Mouse (Mus musculus) heart, postnatal 0 days (tissue): ENCODE results near the gene Nkx1-1. TPM values are rescaled to one million over a fixed set of nuclear protein-coding genes. Genes with fewer than 3 reads are reported as not detected.

Source experiments
- ATAC-seq: fragments of 200-750 bp; cut with Nextera tagmentation; 2 replicates; pipeline ENCODE4 v1.8.0; 2017; ENCODE audit warnings: low read depth, moderate number of reproducible peaks, moderate library complexity; ENCODE audit not compliant: insufficient read depth
- DNase-seq: peaks from one replicate; pipeline ENCODE4 v3.0.0-alpha.2; 2016; ENCODE audit warnings: low spot score
- H3K27ac ChIP-seq: fragments of 300-500 bp; sonication (generic); 2 replicates; pipeline ENCODE4 v1.5.1; 2014; ENCODE audit warnings: low read depth, mild to moderate bottlenecking
- H3K27me3 ChIP-seq: fragments of 300-500 bp; sonication (generic); 2 replicates; pipeline ENCODE4 v1.6.1; 2014; ENCODE audit warnings: low read length, mixed read lengths; ENCODE audit not compliant: control insufficient read depth, insufficient read depth
- H3K36me3 ChIP-seq: fragments of 300-500 bp; sonication (generic); replicated peaks from 2 replicates; pipeline ENCODE4 v1.6.1; 2014; ENCODE audit warnings: low read length, mixed read lengths; ENCODE audit not compliant: control insufficient read depth, insufficient read depth
- H3K4me1 ChIP-seq: fragments of 300-500 bp; sonication (generic); 2 replicates; pipeline ENCODE4 v1.6.1; 2014; ENCODE audit warnings: antibody characterized with exemption; ENCODE audit not compliant: control insufficient read depth, insufficient read depth
- H3K4me2 ChIP-seq: fragments of 300-500 bp; sonication (generic); 2 replicates; pipeline ENCODE4 v1.6.1; 2014; ENCODE audit warnings: low read depth, mild to moderate bottlenecking, low read length, moderate library complexity
- H3K4me3 ChIP-seq: fragments of 300-500 bp; sonication (generic); 2 replicates; pipeline ENCODE4 v1.5.1; 2014; ENCODE audit warnings: low read depth, low read length
- H3K9ac ChIP-seq: fragments of 300-500 bp; sonication (generic); replicated peaks from 2 replicates; pipeline ENCODE4 v1.6.1; 2014; ENCODE audit warnings: low read depth, low read length, mixed read lengths
- H3K9me3 ChIP-seq: fragments of 300-500 bp; sonication (generic); replicated peaks from 2 replicates; pipeline ENCODE4 v1.6.1; 2016; ENCODE audit warnings: low read length; ENCODE audit not compliant: control insufficient read depth
- CTCF ChIP-seq: IDR thresholded peaks from 2 replicates; pipeline ENCODE4 v1.5.1; 2016; ENCODE audit warnings: antibody characterized with exemption, control low read depth, low read depth
- EP300 ChIP-seq: IDR thresholded peaks from 2 replicates; pipeline ENCODE4 v1.6.1; 2016; ENCODE audit warnings: antibody characterized with exemption, low read depth
- WGBS: fragments of 180-500 bp; shearing (Covaris S2); extraction: QIAGEN DNeasy Blood & Tissue Kit; methylation state at CpG from one replicate; pipeline ENCODE4 v1.1.7; 2014; 5-methylcytosine and 5-hydroxymethylcytosine counted together
- polyA plus RNA-seq: library from polyadenylated mRNA; unstranded; fragments of >200 nt; fragmentation: Nextera tagmentation; extraction: Ambion mirVana; gene quantifications from 2 replicates; pipeline ENCODE4 v1.2.1, GENCODE M21; 2015
- total RNA-seq: library from RNA; depleted of rRNA; stranded (reverse); fragments of >200 nt; gene quantifications from 2 replicates; pipeline ENCODE4 v1.2.3, GENCODE M21; 2014; ENCODE audit warnings: low replicate concordance; rRNA removed

Nkx1-1 gene
- total and polyA plus RNA-seq, 2 experiments from 2014 or later = not detected

DNA sequence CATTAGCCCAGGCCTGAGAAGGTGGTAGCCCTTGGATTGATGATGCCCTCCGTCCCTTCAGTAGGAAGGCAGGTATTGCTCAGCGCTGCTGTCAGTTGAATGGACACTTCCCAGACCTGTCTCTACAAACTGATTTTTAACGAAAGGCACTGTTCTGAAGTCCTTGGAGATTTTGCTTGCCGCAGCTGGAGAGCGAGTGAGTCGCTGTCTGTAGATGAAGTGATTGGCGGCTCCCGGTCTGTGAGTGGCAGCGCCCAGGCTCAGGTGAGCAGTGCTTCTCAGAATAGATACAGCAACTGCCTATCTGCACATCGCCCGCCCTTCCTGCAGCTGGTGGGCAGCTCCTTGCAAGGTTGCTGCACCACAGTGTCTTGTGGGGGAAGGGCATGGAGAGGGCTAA, 38.1 kb downstream of the Nkx1-1 start:
- Histone ChIP-seq H3K36me3 (peaks cover 14% of the 10 kb centered on the region; the same call in 1 of the 2 replicates), H3K27me3 (no peaks in the 10 kb centered on the region), H3K4me1 (peaks cover 8% of the 10 kb centered on the region), H3K9ac (no peak overlapping the region), H3K4me2 (no peak overlapping the region), H3K4me3 (no peak overlapping the region), H3K27ac (no peak overlapping the region), H3K9me3 (no peaks in the 10 kb centered on the region)
- ATAC-seq (no peak), DNase-seq (no peak)
- 84% methylated on average over 11 of the region's 11 CpGs for WGBS
- TF ChIP-seq EP300 (no peak), CTCF (no peak)

- ATAC-seq = peak; percentile 69; the same call in 1 of the 2 replicates
Observed at GRCm38 (mm10) chr5:33393803-33394202, 40.0 kb downstream of the Nkx1-1 start.

GRCm38 (mm10) chr5:33387550-33387949, 46.2 kb downstream of the Nkx1-1 start:
- Histone ChIP-seq H3K27me3 (no peaks in the 10 kb centered on the region), H3K27ac (no peak overlapping the region), H3K9ac (no peak overlapping the region), H3K4me2 (no peak overlapping the region), H3K36me3 (peaks cover 24% of the 10 kb centered on the region; the same call in 1 of the 2 replicates), H3K4me1 (no peaks in the 10 kb centered on the region), H3K4me3 (no peak overlapping the region), H3K9me3 (no peaks in the 10 kb centered on the region)
- 72% methylated on average over 11 of the region's 11 CpGs for WGBS
- TF ChIP-seq CTCF (no peak), EP300 (no peak)
- ATAC-seq (no peak), DNase-seq (no peak)

More at GRCm38 (mm10) chr5:33393803-33394202, 40.0 kb downstream of the Nkx1-1 start:
- Histone ChIP-seq H3K36me3 (peaks cover 21% of the 10 kb centered on the region; the same call in 1 of the 2 replicates), H3K4me3 (no peak overlapping the region), H3K4me1 (no peaks in the 10 kb centered on the region), H3K9me3 (no peaks in the 10 kb centered on the region), H3K27me3 (no peaks in the 10 kb centered on the region), H3K27ac (no peak overlapping the region), H3K9ac (no peak overlapping the region), H3K4me2 (no peak overlapping the region)
- TF ChIP-seq EP300 (no peak), CTCF (peak; percentile 98)
- peak; percentile 71 for DNase-seq
- 16% methylated on average over 7 of the region's 7 CpGs for WGBS

Other genes with a start within 250 kb of the Nkx1-1 start
- gene Spon2, start 215.5 kb downstream of the Nkx1-1 start, total RNA-seq = 56.9 and 58.1 TPM in 2 replicates
- 42.5 and 47.2 TPM in 2 replicates for gene Spon2, start 215.5 kb downstream of the Nkx1-1 start, polyA plus RNA-seq
- 295 and 352 TPM in 2 replicates for gene Ctbp1, start 159.0 kb downstream of the Nkx1-1 start, total RNA-seq
- 156 and 165 TPM in 2 replicates for gene Ctbp1, start 159.0 kb downstream of the Nkx1-1 start, polyA plus RNA-seq
- 166 and 168 TPM in 2 replicates for gene Maea, start 98.5 kb downstream of the Nkx1-1 start, total RNA-seq
- 122 and 127 TPM in 2 replicates for gene Maea, start 98.5 kb downstream of the Nkx1-1 start, polyA plus RNA-seq
- gene Uvssa, start 55.4 kb downstream of the Nkx1-1 start, total RNA-seq = 2.2 and 5.5 TPM in 2 replicates
- 3.5 and 3.7 TPM in 2 replicates for gene Uvssa, start 55.4 kb downstream of the Nkx1-1 start, polyA plus RNA-seq
- 42.0 and 149 TPM in 2 replicates for gene Fam53a, start 195.7 kb upstream of the Nkx1-1 start, total RNA-seq
- gene Fam53a, start 195.7 kb upstream of the Nkx1-1 start, polyA plus RNA-seq = 41.0 and 55.2 TPM in 2 replicates
- gene Gm9903, start 195.9 kb upstream of the Nkx1-1 start, total RNA-seq = not detected in 2 replicates
- 1.6 and 2.4 TPM in 2 replicates for gene Gm9903, start 195.9 kb upstream of the Nkx1-1 start, polyA plus RNA-seq
- gene Slbp, start 218.6 kb upstream of the Nkx1-1 start, total RNA-seq = 27.4 and 90.6 TPM in 2 replicates
- 65.4 and 65.8 TPM in 2 replicates for gene Slbp, start 218.6 kb upstream of the Nkx1-1 start, polyA plus RNA-seq
- 42.1 and 51.1 TPM in 2 replicates for gene Tacc3, start 224.2 kb upstream of the Nkx1-1 start, total RNA-seq
- gene Tacc3, start 224.2 kb upstream of the Nkx1-1 start, polyA plus RNA-seq = 35.2 and 39.4 TPM in 2 replicates
- 21.7 and 57.9 TPM in 2 replicates for gene Tmem129, start 224.4 kb upstream of the Nkx1-1 start, total RNA-seq
- gene Tmem129, start 224.4 kb upstream of the Nkx1-1 start, polyA plus RNA-seq = 23.8 and 27.0 TPM in 2 replicates